Mouse (Mus musculus): ENCODE measurements around the gene Sh2d3c. TPM values are rescaled to one million over a fixed set of nuclear protein-coding genes. Genes with fewer than 3 reads are reported as not detected.
A peak's percentile ranks its signal among the peaks of the same experiment; 100 is the strongest.

The Sh2d3c gene
- total and polyA plus RNA-seq, 3 experiments = 4.8 to 25.8 (median 11.1) TPM

- H3K4me1 ChIP-seq (ENCODE audit: control insufficient read depth in 1 of 2, insufficient read depth in 2 of 2) = peaks cover 27 to 56% of the 10 kb centered on the region in 2 experiments
- H3K4me3 ChIP-seq (replicated peaks in 1 of 3; ENCODE audit: low read depth in 2 of 3, low read length in 2 of 3, poor library complexity in 1 of 3) = peak within 1 kb of the TSS; percentile 82 to 87 (median 84)
- peak; percentile 83 for DNase-seq (ENCODE audit: extremely low read depth)
- H3K27me3 ChIP-seq (replicated peaks) = no peaks in the 10 kb centered on the region
- H3K36me3 ChIP-seq (replicated peaks in 1 of 2; ENCODE audit: control insufficient read depth in 1 of 2, insufficient read depth in 1 of 2, low read length in 1 of 2) = peaks cover 21 to 33% of the 10 kb centered on the region in 2 experiments
- peak within 1 kb of the TSS; percentile 81 for H3K4me2 ChIP-seq (ENCODE audit: insufficient read depth, low read depth, poor library complexity, severe bottlenecking)
- peaks cover 6% of the 10 kb centered on the region for H3K9me3 ChIP-seq (replicated peaks; ENCODE audit: low read length)
- peak; percentile 90 for TF ChIP-seq RAD21 (IDR thresholded peaks at IDR 0.05; ENCODE audit: low read depth, low read length)
- TF ChIP-seq UBTF (IDR thresholded peaks at IDR 0.05; ENCODE audit: low read depth, low read length) = no peak
- peak; percentile 53; the same call in 1 of the 2 replicates for TF ChIP-seq IRF4 (IDR thresholded peaks at IDR 0.05; ENCODE audit: low read depth, low read length)
- no peak for TF ChIP-seq GABPA (IDR thresholded peaks at IDR 0.05; ENCODE audit: insufficient replicate concordance, low read depth, low read length)
- peak; percentile 35; the same call in 1 of the 2 replicates for TF ChIP-seq POLR2A (IDR thresholded peaks at IDR 0.05; ENCODE audit: low read depth, low read length)
- TF ChIP-seq SIN3A (IDR thresholded peaks at IDR 0.05; ENCODE audit: low read length) = peak; percentile 71
- TF ChIP-seq MEF2A (IDR thresholded peaks at IDR 0.05; ENCODE audit: borderline replicate concordance, low read depth, low read length) = peak; percentile 13; the same call in 1 of the 2 replicates
- no peak for TF ChIP-seq CHD1 (IDR thresholded peaks at IDR 0.05; ENCODE audit: low read depth, low read length)
- TF ChIP-seq PAX5 (IDR thresholded peaks at IDR 0.05; ENCODE audit: low read length) = no peak
- peak; percentile 98 for TF ChIP-seq SMC3 (IDR thresholded peaks at IDR 0.05; ENCODE audit: low read depth, low read length)
- no peak for TF ChIP-seq MAFK (IDR thresholded peaks at IDR 0.05; ENCODE audit: insufficient replicate concordance, low read length)
- TF ChIP-seq CHD2 (IDR thresholded peaks at IDR 0.05; ENCODE audit: low read length) = 0 out of 2 replicates have a peak, but pooled peaks have one; percentile 12
- TF ChIP-seq TCF12 (IDR thresholded peaks at IDR 0.05; ENCODE audit: low read depth, low read length) = peak; percentile 56; the same call in 1 of the 2 replicates
- TF ChIP-seq HCFC1 (IDR thresholded peaks at IDR 0.05; ENCODE audit: low read depth, low read length) = peak; percentile 31
- peak; percentile 46; the same call in 1 of the 2 replicates for TF ChIP-seq ELF1 (IDR thresholded peaks at IDR 0.05; ENCODE audit: low read depth, low read length)
- TF ChIP-seq NELFE (IDR thresholded peaks at IDR 0.05; ENCODE audit: low read depth, low read length) = peak; percentile 46; the same call in 1 of the 2 replicates
- peak; percentile 81 for TF ChIP-seq ZC3H11A (IDR thresholded peaks at IDR 0.05; ENCODE audit: low read depth, low read length)
- no peak for TF ChIP-seq JUND (conservative IDR thresholded peaks at IDR 0.05; ENCODE audit: low read depth, low read length)
- no peak for TF ChIP-seq POLR2AphosphoS2 (IDR thresholded peaks at IDR 0.05; ENCODE audit: low read depth, low read length)
- no peak for TF ChIP-seq TBP (conservative IDR thresholded peaks at IDR 0.05; ENCODE audit: low read depth, low read length)
- no peak for TF ChIP-seq EP300 (IDR thresholded peaks at IDR 0.05; ENCODE audit: low read length)
- TF ChIP-seq NRF1 (IDR thresholded peaks at IDR 0.05; ENCODE audit: low read depth, low read length) = no peak
- TF ChIP-seq KAT2A (IDR thresholded peaks at IDR 0.05; ENCODE audit: insufficient replicate concordance, low read length) = no peak
- peak; percentile 38 for TF ChIP-seq MXI1 (IDR thresholded peaks at IDR 0.05; ENCODE audit: low read depth, low read length)
- peak; percentile 76 to 98; a peak in 3 of 4 replicates for TF ChIP-seq CTCF (conservative IDR thresholded peaks at IDR 0.05 in 1 of 2, IDR thresholded peaks at IDR 0.05 in 1 of 2; ENCODE audit: low read depth in 2 of 2, low read length in 2 of 2)
- TF ChIP-seq USF2 (conservative IDR thresholded peaks at IDR 0.05; ENCODE audit: low read depth, low read length) = no peak
- TF ChIP-seq BHLHE40 (IDR thresholded peaks at IDR 0.05; ENCODE audit: low read depth, low read length) = no peak; the same call in 1 of the 2 replicates
- no peak for TF ChIP-seq ZKSCAN1 (IDR thresholded peaks at IDR 0.05; ENCODE audit: borderline replicate concordance, low read depth, low read length)
- peaks cover 42% of the 10 kb centered on the region for H3K79me2 ChIP-seq (replicated peaks; ENCODE audit: control insufficient read depth, extremely low read depth, insufficient read depth, poor library complexity, severe bottlenecking)
- H3K27ac ChIP-seq (ENCODE audit: insufficient read depth, low read depth) = peak within 1 kb of the TSS; percentile 80
- dilution Hi-C loops (cut with MboI; ENCODE audit: extremely low pct_ligation_motif_present, extremely low pct_unique_long_range_greater_than_20kb, low sequenced_read_pairs) (no loop called here), in situ Hi-C loops (cut with MboI; ENCODE audit: low pct_ligation_motif_present, low pct_unique_long_range_greater_than_20kb, low sequenced_read_pairs) (loop anchor here (5.0 kb wide), 1 partner anchor 44 kb away; the partner anchor contains the start of gene Tor2a)
- peak within 1 kb of the TSS; percentile 82 for H3K9ac ChIP-seq (ENCODE audit: insufficient read depth, low read depth)
These were observed 7.7 kb upstream of the Sh2d3c start, which contains the start of gene Cdk9 for GRCm38 (mm10) chr2:32712934-32713817. Gene Cdk9 (minus strand): TSS chr2:32713076.
